Mouse (Mus musculus): ENCODE results near the gene Gm12789.
"Not testable (repeated sequence)": the region's sequence is repeated elsewhere in the genome, so short reads cannot be mapped to it uniquely, and the experiment has no call there.

Gene Gm12789

DNA sequence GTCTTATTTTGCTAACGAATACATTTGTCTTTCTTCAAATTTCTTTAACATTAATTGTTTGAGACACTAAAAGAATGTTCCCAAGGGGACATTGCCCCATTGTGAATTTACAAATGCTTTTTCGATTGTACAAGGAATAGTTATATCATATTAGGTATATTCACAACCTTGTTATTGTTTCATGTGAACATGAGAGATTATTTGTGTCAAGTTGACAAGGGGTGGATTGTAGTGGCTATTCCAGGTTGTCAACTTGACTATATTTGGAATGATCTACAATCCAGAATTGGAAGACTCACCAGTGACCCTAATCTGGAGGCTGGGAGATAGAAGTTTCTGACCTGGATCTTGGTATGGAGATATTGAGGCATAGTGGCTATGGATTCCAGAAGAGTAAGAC lies at the start of gene Gm12789:
Gm12789 (plus strand) TSS at position 301 of the 400 bp plus-strand sequence.
- not testable (repeated sequence) for DNase-seq (ENCODE audit: low spot score)

DNA sequence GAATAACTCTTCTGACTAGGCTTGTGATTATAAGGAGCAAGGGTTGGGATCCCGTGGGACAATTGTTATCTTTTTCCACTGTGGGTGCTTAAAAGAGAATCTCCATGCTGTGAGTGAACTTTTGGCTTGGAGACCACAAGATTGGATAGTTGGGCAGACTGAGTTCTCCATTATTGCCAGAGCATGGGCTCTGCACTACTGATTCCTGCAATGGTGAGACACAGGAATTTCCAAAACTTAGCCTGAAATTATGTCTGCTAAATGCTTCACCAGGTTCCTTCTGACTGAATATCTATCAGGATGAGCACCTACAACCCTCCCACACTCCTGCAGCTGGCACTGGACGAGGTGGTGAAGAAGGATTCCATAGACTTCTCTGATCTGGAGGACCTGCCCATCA lies 46.3 kb upstream of the Gm12789 start, which contains the start of gene Gm12794:
Gm12794 (plus strand) TSS at position 301 of the 400 bp plus-strand sequence.
- DNase-seq (ENCODE audit: low spot score): not testable (repeated sequence)

DNA sequence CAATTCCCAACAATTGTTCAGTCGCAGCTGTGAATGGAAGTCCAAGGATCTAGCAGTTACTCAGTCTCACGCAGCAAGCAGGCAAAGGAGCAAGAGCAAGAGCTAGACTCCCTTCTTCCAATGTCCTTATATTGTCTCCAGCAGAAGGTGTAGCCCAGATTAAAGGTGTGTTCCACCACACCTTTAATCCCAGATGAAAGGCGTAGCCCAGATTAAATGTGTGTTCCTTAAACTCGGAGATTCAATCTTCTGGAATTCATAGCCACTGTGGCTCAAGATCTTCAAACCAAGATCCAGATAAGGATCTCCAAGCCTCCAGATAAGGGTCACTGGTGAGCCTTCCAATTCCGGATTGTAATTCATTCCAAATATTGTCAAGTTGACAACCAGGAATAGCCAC lies 5.5 kb upstream of the Gm12789 start, which contains the start of gene Gm12790:
Gm12790 (minus strand) TSS at position 101 of the 400 bp plus-strand sequence.
- DNase-seq (ENCODE audit: low spot score): not testable (repeated sequence)

DNA sequence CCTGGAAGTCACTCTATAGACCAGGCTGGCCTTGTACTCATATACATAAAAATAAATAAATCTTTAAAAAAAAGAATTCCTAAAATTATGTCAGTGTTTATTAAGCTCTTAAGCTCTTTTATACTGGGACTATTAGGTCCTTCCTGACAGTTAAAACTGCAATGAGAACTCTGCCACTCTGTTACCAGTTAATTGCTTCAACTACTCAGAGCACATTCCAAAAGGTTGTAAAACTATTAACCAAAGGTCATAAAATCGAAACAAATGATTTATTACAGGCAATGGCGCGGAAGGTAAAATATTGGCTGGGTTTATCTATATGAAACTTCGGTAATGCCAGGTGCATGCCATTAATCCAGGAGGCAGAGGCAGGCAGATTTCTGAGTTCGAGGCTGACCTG lies 748 bp upstream of the Gm12789 start:
- no peak for DNase-seq (ENCODE audit: low spot score)

DNA sequence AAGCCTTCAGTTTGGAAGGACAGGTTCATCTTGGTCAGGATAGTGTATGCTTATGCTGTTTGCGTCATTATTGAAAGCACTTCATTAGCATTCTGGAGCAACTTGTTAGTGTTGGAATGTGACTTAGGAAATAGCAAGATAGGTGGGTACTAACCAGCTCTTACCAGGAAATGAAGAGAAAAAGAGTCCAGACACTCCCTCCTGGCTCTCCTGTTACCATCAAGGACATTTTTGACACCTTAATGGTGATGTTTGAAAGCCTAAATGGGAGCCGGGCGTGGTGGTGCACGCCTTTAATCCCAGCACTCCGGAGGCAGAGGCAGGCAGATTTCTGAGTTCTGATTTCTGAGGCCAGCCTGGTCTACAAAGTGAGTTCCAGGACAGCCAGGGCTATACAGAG lies 11.0 kb downstream of the Gm12789 start:
- no peak for DNase-seq (ENCODE audit: low spot score)

DNA sequence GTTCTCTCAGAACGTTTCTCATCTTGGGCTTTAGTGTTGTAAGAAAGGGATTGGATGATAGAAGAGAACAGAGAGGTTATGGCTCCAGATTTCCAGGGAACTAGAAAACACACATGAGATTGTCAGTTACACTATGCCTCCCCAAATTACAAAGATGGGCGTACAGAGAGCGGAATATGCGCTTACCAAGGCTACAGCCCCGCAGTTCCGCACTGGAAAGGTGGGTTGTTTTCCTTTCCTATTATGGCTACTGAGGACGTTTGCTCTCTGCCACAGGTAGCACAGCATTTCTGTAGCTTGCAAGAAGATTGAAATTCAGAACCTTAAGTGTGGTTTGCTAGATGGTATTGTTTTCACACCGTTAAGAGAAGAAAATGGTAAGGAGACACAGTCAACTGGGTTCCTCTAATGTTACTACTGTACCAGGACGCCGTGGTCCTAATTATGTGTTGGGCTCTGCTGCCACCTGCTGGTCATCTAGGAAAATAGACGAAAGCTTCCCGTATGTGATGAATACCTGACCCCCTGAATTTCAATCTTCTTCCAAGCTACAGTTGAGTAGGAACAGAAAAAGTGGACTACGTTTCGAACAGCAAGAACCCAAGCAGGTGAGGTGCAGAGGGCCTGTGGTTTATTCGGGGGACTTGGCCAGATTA lies 12.0 kb downstream of the Gm12789 start:
- DNase-seq (ENCODE audit: low spot score): peak; percentile 7

DNA sequence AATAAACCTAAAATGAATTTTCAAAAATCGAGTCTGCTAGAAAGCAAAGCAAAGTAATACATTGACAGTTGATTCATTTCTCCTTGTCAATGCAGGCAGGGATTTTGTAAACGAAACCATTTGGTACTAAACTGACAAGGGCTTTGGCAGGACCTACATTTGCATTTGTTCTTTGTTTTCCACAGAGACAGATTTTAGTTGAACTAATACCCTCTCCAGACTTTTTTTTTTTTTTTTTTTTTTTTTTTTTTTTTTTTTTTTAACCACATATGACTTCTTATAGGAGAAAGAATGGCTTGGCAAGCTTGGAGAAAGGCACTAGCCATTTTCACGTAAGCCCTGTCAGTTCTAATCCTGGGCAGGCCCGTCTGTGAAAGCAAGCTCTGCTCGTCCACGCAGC lies 40.2 kb downstream of the Gm12789 start:
- no peak for DNase-seq (ENCODE audit: low spot score)

Data from T-cell, adult 2 months (primary cell).